Mouse (Mus musculus) CH12.LX (cell line): Measurements from ENCODE around the gene Zswim4.

Source experiments
- CHD1 ChIP-seq: IDR thresholded peaks from 2 replicates; pipeline ENCODE4 v1.6.1; 2012; ENCODE audit warnings: low read depth, low read length, improper control_type of control experiment, inconsistent platforms
- CTCF ChIP-seq, 2 experiments: IDR thresholded peaks in 1 of 2; conservative IDR thresholded peaks in 1 of 2; 2 replicates each; pipeline ENCODE4 v1.5.1; 2011 to 2012; ENCODE audit warnings: low read depth in 2 of 2, low read length in 2 of 2, improper control_type of control experiment in 1 of 2, inconsistent platforms in 1 of 2, mild to moderate bottlenecking in 1 of 2, moderate library complexity in 1 of 2
- ELF1 ChIP-seq: IDR thresholded peaks from 2 replicates; pipeline ENCODE4 v1.6.1; 2014; ENCODE audit warnings: low read depth, mild to moderate bottlenecking, inconsistent platforms, low read length, improper control_type of control experiment
- EP300 ChIP-seq: IDR thresholded peaks from 2 replicates; pipeline ENCODE4 v1.6.1; 2011; ENCODE audit warnings: low read length, improper control_type of control experiment
- MEF2A ChIP-seq: IDR thresholded peaks from 2 replicates; pipeline ENCODE4 v1.6.1; 2014; ENCODE audit warnings: low read depth, mild to moderate bottlenecking, inconsistent platforms, low read length, improper control_type of control experiment, borderline replicate concordance
- MXI1 ChIP-seq: IDR thresholded peaks from 2 replicates; pipeline ENCODE4 v1.6.1; 2011; ENCODE audit warnings: mild to moderate bottlenecking, low read depth, low read length, improper control_type of control experiment
- POLR2A ChIP-seq: IDR thresholded peaks from 2 replicates; pipeline ENCODE4 v1.6.1; 2011; ENCODE audit warnings: low read depth, mild to moderate bottlenecking, improper control_type of control experiment, low read length
- SIN3A ChIP-seq: IDR thresholded peaks from 2 replicates; pipeline ENCODE4 v1.6.1; 2012; ENCODE audit warnings: low read length, improper control_type of control experiment, inconsistent platforms
- TBP ChIP-seq: conservative IDR thresholded peaks from 2 replicates; pipeline ENCODE4 v1.6.1; 2011; ENCODE audit warnings: low read depth, low read length, improper control_type of control experiment
- UBTF ChIP-seq: IDR thresholded peaks from 2 replicates; pipeline ENCODE4 v1.6.1; 2012; ENCODE audit warnings: low read depth, mild to moderate bottlenecking, inconsistent platforms, low read length, improper control_type of control experiment, moderate library complexity
- ZKSCAN1 ChIP-seq: IDR thresholded peaks from 2 replicates; pipeline ENCODE4 v1.6.1; 2012; ENCODE audit warnings: low read depth, inconsistent platforms, low read length, improper control_type of control experiment, borderline replicate concordance

DNA sequence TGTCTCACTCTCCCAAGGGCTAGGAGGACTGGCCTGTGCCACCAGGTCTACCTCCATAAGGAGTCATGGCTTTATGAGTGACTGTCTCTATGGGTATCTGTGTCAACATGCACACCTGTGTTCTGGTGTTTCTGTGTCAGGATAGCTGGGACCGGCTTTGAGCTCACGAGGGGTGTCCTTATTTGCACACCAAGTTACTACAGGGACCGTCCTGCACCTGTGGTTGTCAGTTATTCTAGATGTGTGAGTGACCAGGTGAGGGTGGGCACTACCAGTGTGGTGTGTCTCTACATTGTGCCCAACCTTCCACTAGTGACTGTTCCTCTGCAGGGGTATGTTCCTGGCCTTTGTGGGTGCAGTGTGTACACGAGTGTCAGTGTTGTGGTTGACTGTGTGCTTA, 54.0 kb downstream of the Zswim4 start:
- TF ChIP-seq EP300 (no peak), MEF2A (no peak), UBTF (no peak), MXI1 (no peak), POLR2A (no peak), ZKSCAN1 (no peak), CTCF (conservative IDR thresholded peaks at IDR 0.05 in 1 of 2, IDR thresholded peaks at IDR 0.05 in 1 of 2; ENCODE audit: low read depth in 2 of 2, low read length in 2 of 2) (no peak), CHD1 (no peak), TBP (no peak), ELF1 (no peak), SIN3A (no peak)
